ENCODE assay signal across 14 mouse cellular contexts in genomic region chr5:67753057-67753456, GRCm38 (mm10).
DNase-seq lines count a peak whose midpoint lies in the region; ATAC-seq lines count a peak whose summit lies in the region.
"Had no signal": no experiment of that assay in that cellular context is flagged by ENCODE, and none has a peak within 500 bp of the region (broad histone marks: within the 10 kb centered on the region; RNA-seq: fewer than 3 reads in every experiment).

No protein-coding gene starts in this region.

- H3K27me3 ChIP-seq in hindbrain, embryonic 12.5 days, result no peaks in the 10 kb centered on the region
- H3K27me3 ChIP-seq in midbrain, embryonic 15.5 days (replicated peaks), result no peaks in the 10 kb centered on the region
- H3K27me3 ChIP-seq: liver, embryonic 15.5 days had no signal

- no peak overlapping the region for H3K9ac ChIP-seq in hindbrain, embryonic 12.5 days
- H3K9ac ChIP-seq in midbrain, embryonic 15.5 days, result no peak overlapping the region
- H3K9ac ChIP-seq: liver, embryonic 15.5 days had no signal

- 19% methylated on average over 2 of the region's 2 CpGs for WGBS in hindbrain, embryonic 12.5 days
- WGBS in midbrain, embryonic 15.5 days, result 10% methylated on average over 2 of the region's 2 CpGs

- H3K4me3 ChIP-seq in hindbrain, embryonic 12.5 days, result no peak overlapping the region
- no peak overlapping the region for H3K4me3 ChIP-seq in midbrain, embryonic 15.5 days
- H3K4me3 ChIP-seq: liver, embryonic 15.5 days had no signal

- ATAC-seq in hindbrain, embryonic 12.5 days (ENCODE audit: low FRiP score), result peak; percentile 71; the same call in 1 of the 2 replicates
- ATAC-seq in midbrain, embryonic 15.5 days (replicated peaks), result peak; percentile 76
- ATAC-seq in granulocyte monocyte progenitor cell, adult 5-6 weeks (replicated peaks; ENCODE audit: poor library complexity, severe bottlenecking), result no peak
- ATAC-seq: intestine, postnatal 0 days had no signal

- H3K4me2 ChIP-seq in hindbrain, embryonic 12.5 days (replicated peaks), result peak overlapping the region; percentile 18; the same call in 1 of the 2 replicates
- H3K4me2 ChIP-seq in midbrain, embryonic 15.5 days, result no peak overlapping the region
- H3K4me2 ChIP-seq: liver, embryonic 15.5 days had no signal

- H3K27ac ChIP-seq in hindbrain, embryonic 12.5 days, result no peak overlapping the region
- H3K27ac ChIP-seq in midbrain, embryonic 15.5 days, result peak overlapping the region; percentile 49; the same call in 1 of the 2 replicates
- H3K27ac ChIP-seq: liver, embryonic 15.5 days had no signal

- no peaks in the 10 kb centered on the region for H3K9me3 ChIP-seq in hindbrain, embryonic 12.5 days (replicated peaks)
- no peaks in the 10 kb centered on the region for H3K9me3 ChIP-seq in midbrain, embryonic 15.5 days
- H3K9me3 ChIP-seq: liver, embryonic 15.5 days had no signal

- H3K4me1 ChIP-seq in hindbrain, embryonic 12.5 days, result peaks cover 9% of the 10 kb centered on the region
- H3K4me1 ChIP-seq in midbrain, embryonic 15.5 days, result peaks cover 15% of the 10 kb centered on the region
- H3K4me1 ChIP-seq: liver, embryonic 15.5 days had no signal

- peak; percentile 18 for DNase-seq in brain, adult 2 months (ENCODE audit: low read depth, low spot score)
- DNase-seq in embryo, embryonic 9.5 days (ENCODE audit: extremely low spot score), result peak; percentile 12
- DNase-seq in thymus, postnatal 14 days, result no peak
- DNase-seq in testis, postnatal 10 days (ENCODE audit: low spot score), result no peak
- DNase-seq: cerebellum, adult 9-10 months; heart, adult 11 months; lung, postnatal 4 days; right cerebral cortex, adult 18-20 months; thymus, adult 18-20 months had no signal

- peaks cover 1% of the 10 kb centered on the region; the same call in 1 of the 2 replicates for H3K36me3 ChIP-seq in hindbrain, embryonic 12.5 days
- H3K36me3 ChIP-seq in midbrain, embryonic 15.5 days (replicated peaks), result peaks cover 9% of the 10 kb centered on the region; the same call in 1 of the 2 replicates

Comparison
In these comparisons a context has a peak if more than half of its experiments do, and no peak if none do; other contexts are left out.
1. DNase-seq: peak in brain, adult 2 months (single experiment) and embryo, embryonic 9.5 days (single experiment); none in thymus, postnatal 14 days (single experiment) and testis, postnatal 10 days (single experiment).